Mouse (Mus musculus) liver, embryonic 15.5 days (tissue): ENCODE results near the gene Mical3. TPM values are rescaled to one million over a fixed set of nuclear protein-coding genes. Genes with fewer than 3 reads are reported as not detected.

Experiments used
- ATAC-seq: fragments of 200-750 bp; cut with Nextera tagmentation; 2 replicates; pipeline ENCODE4 v1.8.0; 2017; ENCODE audit warnings: moderate number of reproducible peaks, mild to moderate bottlenecking, moderate library complexity; ENCODE audit not compliant: insufficient read depth
- H3K27ac ChIP-seq: fragments of 300-500 bp; sonication (generic); replicated peaks from 2 replicates; pipeline ENCODE4 v1.5.1; 2015; ENCODE audit warnings: mild to moderate bottlenecking, inconsistent platforms
- H3K27me3 ChIP-seq: fragments of 300-500 bp; sonication (generic); 2 replicates; pipeline ENCODE4 v1.6.1; 2015; ENCODE audit warnings: mild to moderate bottlenecking, inconsistent platforms
- H3K36me3 ChIP-seq: fragments of 300-500 bp; sonication (generic); replicated peaks from 2 replicates; pipeline ENCODE4 v1.6.1; 2015; ENCODE audit warnings: moderate library complexity, mild to moderate bottlenecking, inconsistent platforms
- H3K4me1 ChIP-seq: fragments of 300-500 bp; sonication (generic); replicated peaks from 2 replicates; pipeline ENCODE4 v1.6.1; 2015; ENCODE audit warnings: inconsistent platforms
- H3K4me2 ChIP-seq: fragments of 300-500 bp; sonication (generic); 2 replicates; pipeline ENCODE4 v1.6.1; 2015; ENCODE audit warnings: moderate library complexity, mild to moderate bottlenecking, inconsistent platforms
- H3K4me3 ChIP-seq: fragments of 300-500 bp; sonication (generic); replicated peaks from 2 replicates; pipeline ENCODE4 v1.5.1; 2015; ENCODE audit warnings: mild to moderate bottlenecking, inconsistent platforms
- H3K9ac ChIP-seq: fragments of 300-500 bp; sonication (generic); 2 replicates; pipeline ENCODE4 v1.6.1; 2015; ENCODE audit warnings: moderate library complexity, mild to moderate bottlenecking, inconsistent platforms
- H3K9me3 ChIP-seq: fragments of 300-500 bp; sonication (generic); replicated peaks from 2 replicates; pipeline ENCODE4 v1.6.1; 2016; ENCODE audit warnings: inconsistent platforms
- WGBS: fragments of 180-500 bp; shearing (Covaris S2); methylation state at CpG from one replicate; pipeline ENCODE4 v1.1.7; 2015; ENCODE audit warnings: mixed read lengths; ENCODE audit not compliant: insufficient replicate concordance; 5-methylcytosine and 5-hydroxymethylcytosine counted together
- polyA plus RNA-seq: library from polyadenylated mRNA; unstranded; fragments of >200 nt; fragmentation: Nextera tagmentation; extraction: Ambion mirVana; gene quantifications from 2 replicates; pipeline ENCODE4 v1.2.1, GENCODE M21; 2015

Mical3 gene
- polyA plus RNA-seq, 1 experiment from 2014 or later, result 8.7 TPM

GRCm38 (mm10) chr6:120941084-120941481, 189.7 kb downstream of the Mical3 start:
- H3K27me3 ChIP-seq, result no peaks in the 10 kb centered on the region
- peaks cover 12% of the 10 kb centered on the region; the same call in 1 of the 2 replicates for H3K4me1 ChIP-seq
- no peak overlapping the region for H3K27ac ChIP-seq
- H3K9ac ChIP-seq, result no peak overlapping the region
- no peak overlapping the region for H3K4me2 ChIP-seq
- H3K9me3 ChIP-seq, result no peaks in the 10 kb centered on the region
- peaks cover 17% of the 10 kb centered on the region for H3K36me3 ChIP-seq
- whole genome bisulfite sequencing, result 88% methylated on average over 7 of the region's 7 CpGs
- no peak for ATAC-seq
- H3K4me3 ChIP-seq, result no peak overlapping the region

- peaks cover 13% of the 10 kb centered on the region for H3K36me3 ChIP-seq
- no peak overlapping the region for H3K4me2 ChIP-seq
- H3K4me3 ChIP-seq, result no peak overlapping the region
- H3K9me3 ChIP-seq, result no peaks in the 10 kb centered on the region
- no peaks in the 10 kb centered on the region for H3K27me3 ChIP-seq
- H3K27ac ChIP-seq, result no peak overlapping the region
- 80% methylated on average over 7 of the region's 7 CpGs for WGBS
- peaks cover 12% of the 10 kb centered on the region; the same call in 1 of the 2 replicates for H3K4me1 ChIP-seq
- ATAC-seq, result no peak
- H3K9ac ChIP-seq, result no peak overlapping the region
Measured at GRCm38 (mm10) chr6:120940446-120941083, 190.2 kb downstream of the Mical3 start.

GRCm38 (mm10) chr6:120939783-120940182, 191.0 kb downstream of the Mical3 start:
- H3K4me2 ChIP-seq, result no peak overlapping the region
- H3K27ac ChIP-seq, result no peak overlapping the region
- H3K9me3 ChIP-seq, result no peaks in the 10 kb centered on the region
- H3K36me3 ChIP-seq, result peaks cover 9% of the 10 kb centered on the region
- no peak overlapping the region for H3K4me3 ChIP-seq
- H3K4me1 ChIP-seq, result peaks cover 12% of the 10 kb centered on the region; the same call in 1 of the 2 replicates
- ATAC-seq, result no peak
- H3K27me3 ChIP-seq, result no peaks in the 10 kb centered on the region
- H3K9ac ChIP-seq, result no peak overlapping the region
- 84% methylated on average over 3 of the region's 3 CpGs for WGBS

- H3K4me3 ChIP-seq, result no peak overlapping the region
- H3K9ac ChIP-seq, result no peak overlapping the region
- no peaks in the 10 kb centered on the region for H3K27me3 ChIP-seq
- WGBS, result 82% methylated on average over 12 of the region's 12 CpGs
- H3K27ac ChIP-seq, result no peak overlapping the region
- H3K4me2 ChIP-seq, result no peak overlapping the region
- H3K36me3 ChIP-seq, result peaks cover 18% of the 10 kb centered on the region
- H3K4me1 ChIP-seq, result peaks cover 12% of the 10 kb centered on the region; the same call in 1 of the 2 replicates
- ATAC-seq, result no peak
- no peaks in the 10 kb centered on the region for H3K9me3 ChIP-seq
Measured at GRCm38 (mm10) chr6:120938763-120939450, 191.9 kb downstream of the Mical3 start.

- Histone ChIP-seq H3K9me3 (no peaks in the 10 kb centered on the region), H3K27me3 (no peaks in the 10 kb centered on the region), H3K27ac (no peak overlapping the region), H3K36me3 (peaks cover 23% of the 10 kb centered on the region), H3K9ac (no peak overlapping the region), H3K4me2 (no peak overlapping the region), H3K4me3 (no peak overlapping the region), H3K4me1 (peaks cover 8% of the 10 kb centered on the region)
- no peak for ATAC-seq
- 76% methylated on average over 11 of the region's 11 CpGs for WGBS
Measured at GRCm38 (mm10) chr6:120937999-120938608, 192.7 kb downstream of the Mical3 start.

GRCm38 (mm10) chr6:120937104-120937617, 193.6 kb downstream of the Mical3 start:
- Histone ChIP-seq H3K27me3 (no peaks in the 10 kb centered on the region), H3K4me1 (peaks cover 8% of the 10 kb centered on the region), H3K9ac (no peak overlapping the region), H3K36me3 (peaks cover 28% of the 10 kb centered on the region), H3K4me2 (no peak overlapping the region), H3K4me3 (no peak overlapping the region), H3K27ac (no peak overlapping the region), H3K9me3 (no peaks in the 10 kb centered on the region)
- WGBS, result 79% methylated on average over 16 of the region's 16 CpGs
- no peak for ATAC-seq

GRCm38 (mm10) chr6:120934176-120934575, 196.6 kb downstream of the Mical3 start:
- peaks cover 29% of the 10 kb centered on the region for H3K4me1 ChIP-seq
- H3K27ac ChIP-seq, result no peak overlapping the region
- WGBS, result 77% methylated on average over 4 of the region's 4 CpGs
- no peak overlapping the region for H3K4me2 ChIP-seq
- no peak for ATAC-seq
- no peaks in the 10 kb centered on the region for H3K27me3 ChIP-seq
- no peaks in the 10 kb centered on the region for H3K9me3 ChIP-seq
- H3K9ac ChIP-seq, result no peak overlapping the region
- H3K4me3 ChIP-seq, result no peak overlapping the region
- peaks cover 42% of the 10 kb centered on the region for H3K36me3 ChIP-seq

- no peaks in the 10 kb centered on the region for H3K27me3 ChIP-seq
- H3K4me2 ChIP-seq, result no peak overlapping the region
- H3K27ac ChIP-seq, result no peak overlapping the region
- no peaks in the 10 kb centered on the region for H3K9me3 ChIP-seq
- 85% methylated on average over 7 of the region's 7 CpGs for WGBS
- no peak overlapping the region for H3K9ac ChIP-seq
- peaks cover 29% of the 10 kb centered on the region for H3K4me1 ChIP-seq
- no peak overlapping the region for H3K4me3 ChIP-seq
- H3K36me3 ChIP-seq, result peaks cover 46% of the 10 kb centered on the region
- ATAC-seq, result no peak
Measured at GRCm38 (mm10) chr6:120933670-120934069, 197.1 kb downstream of the Mical3 start.

GRCm38 (mm10) chr6:120932597-120932996, 198.2 kb downstream of the Mical3 start:
- Histone ChIP-seq H3K4me1 (peaks cover 25% of the 10 kb centered on the region), H3K9me3 (no peaks in the 10 kb centered on the region), H3K4me3 (no peak overlapping the region), H3K27me3 (no peaks in the 10 kb centered on the region), H3K36me3 (peaks cover 46% of the 10 kb centered on the region), H3K4me2 (no peak overlapping the region), H3K27ac (no peak overlapping the region), H3K9ac (no peak overlapping the region)
- no peak for ATAC-seq
- 68% methylated on average over 12 of the region's 12 CpGs for WGBS

- Histone ChIP-seq H3K9me3 (no peaks in the 10 kb centered on the region), H3K27ac (no peak overlapping the region), H3K4me3 (no peak overlapping the region), H3K27me3 (no peaks in the 10 kb centered on the region), H3K36me3 (peaks cover 46% of the 10 kb centered on the region), H3K9ac (no peak overlapping the region), H3K4me2 (no peak overlapping the region), H3K4me1 (peaks cover 33% of the 10 kb centered on the region)
- ATAC-seq, result 0 out of 2 replicates have a peak, but pooled peaks have one; percentile 19
- WGBS, result 55% methylated on average over 6 of the region's 6 CpGs
Measured at GRCm38 (mm10) chr6:120930450-120931306, 200.1 kb downstream of the Mical3 start.
